Mouse (Mus musculus): Measurements from ENCODE around the gene Spast.

Spast gene

GRCm38 (mm10) chr17:74328146-74328545, 10.6 kb upstream of the Spast start:
- peak; percentile 60 for DNase-seq

DNA sequence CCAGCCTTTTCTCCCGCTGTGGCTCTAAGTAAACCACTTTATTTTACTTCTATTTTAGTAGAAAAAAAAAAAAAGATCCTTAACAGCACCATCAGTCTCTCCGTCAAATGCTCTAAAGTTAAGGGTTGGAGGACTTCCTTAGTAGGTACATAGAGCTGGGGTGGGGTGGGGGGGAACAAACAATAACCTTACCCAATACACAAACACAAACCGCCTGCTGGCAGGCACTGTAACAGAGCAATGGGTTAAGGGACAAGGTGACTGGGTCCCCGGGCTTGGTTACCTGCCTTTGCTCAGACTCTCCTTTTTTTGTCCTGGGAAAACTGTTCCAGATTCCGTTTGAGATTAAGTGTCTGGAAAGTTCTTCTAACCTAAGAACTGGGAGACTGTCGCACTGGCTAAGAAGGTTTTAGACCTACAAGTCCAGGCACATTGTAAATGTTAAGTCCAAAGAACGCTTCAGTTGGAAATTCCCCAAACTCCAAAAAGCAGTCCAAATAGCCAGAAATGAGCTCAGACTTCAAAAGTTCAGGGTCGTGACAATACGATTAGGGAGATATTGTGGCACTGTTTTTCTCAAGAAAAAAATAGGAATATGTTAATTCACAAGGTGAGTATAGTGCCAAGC, 7.6 kb upstream of the Spast start:
- DNase-seq = no peak

DNA sequence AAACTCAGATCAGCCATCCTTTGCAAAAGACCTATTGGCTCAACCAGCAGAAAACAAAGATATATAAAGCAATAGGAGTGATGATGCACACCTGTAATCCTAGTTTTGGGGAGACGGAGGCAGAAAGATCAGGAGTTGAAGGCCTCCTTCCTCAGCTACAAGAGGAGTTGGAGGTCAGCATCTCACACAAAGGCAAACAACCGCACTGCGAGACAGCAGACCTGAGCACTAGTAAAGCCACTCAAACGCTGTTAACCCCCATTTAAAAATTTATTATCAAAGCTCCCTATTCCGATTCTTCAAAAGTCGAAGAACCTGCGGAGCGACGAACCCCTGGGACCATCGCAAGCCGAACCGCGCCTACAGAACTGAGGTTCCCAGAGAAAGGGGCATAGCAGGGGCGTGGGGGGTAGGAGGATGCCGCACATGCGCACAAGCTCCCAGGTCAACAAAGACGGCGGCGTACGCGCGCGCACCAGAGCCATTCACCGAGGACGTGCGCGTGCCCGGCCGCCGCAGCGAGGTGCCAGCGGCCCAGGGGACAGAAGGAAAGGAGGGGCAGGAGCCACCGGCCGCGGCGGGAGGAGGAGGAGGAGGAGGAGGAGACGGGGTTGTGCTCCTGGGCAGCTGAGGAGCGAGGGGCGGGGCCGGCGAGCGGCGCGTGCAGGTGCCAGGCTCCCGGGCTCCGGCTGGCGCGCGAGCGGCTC, 409 bp upstream of the Spast start:
- DNase-seq = peak; percentile 96

GRCm38 (mm10) chr17:74341151-74341550, 2.4 kb downstream of the Spast start:
- no peak for DNase-seq

GRCm38 (mm10) chr17:74363592-74363991, 24.8 kb downstream of the Spast start:
- DNase-seq = no peak

- DNase-seq = no peak
Measured at GRCm38 (mm10) chr17:74376916-74377315, 38.1 kb downstream of the Spast start.

GRCm38 (mm10) chr17:74386657-74387056, 47.9 kb downstream of the Spast start:
- no peak for DNase-seq

DNA sequence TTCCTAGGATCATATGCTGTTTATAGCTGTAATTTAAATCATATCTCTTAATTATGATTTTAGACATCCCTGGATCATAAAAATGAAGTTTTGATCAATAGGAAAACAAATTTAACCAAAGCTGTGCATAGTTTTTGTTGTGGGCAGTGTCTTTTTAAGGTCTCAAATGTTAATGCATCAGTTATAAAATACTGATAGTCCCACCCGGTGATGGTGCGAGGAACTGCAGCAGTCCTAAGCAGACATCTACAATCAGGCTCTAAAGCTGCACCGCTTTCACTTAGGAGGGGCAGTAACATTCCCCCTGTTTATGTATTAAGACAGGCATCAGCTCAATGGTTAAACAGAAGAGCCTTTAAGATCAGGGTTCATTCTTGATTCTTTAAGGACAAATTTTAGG, 51.1 kb downstream of the Spast start:
- no peak for DNase-seq

DNA sequence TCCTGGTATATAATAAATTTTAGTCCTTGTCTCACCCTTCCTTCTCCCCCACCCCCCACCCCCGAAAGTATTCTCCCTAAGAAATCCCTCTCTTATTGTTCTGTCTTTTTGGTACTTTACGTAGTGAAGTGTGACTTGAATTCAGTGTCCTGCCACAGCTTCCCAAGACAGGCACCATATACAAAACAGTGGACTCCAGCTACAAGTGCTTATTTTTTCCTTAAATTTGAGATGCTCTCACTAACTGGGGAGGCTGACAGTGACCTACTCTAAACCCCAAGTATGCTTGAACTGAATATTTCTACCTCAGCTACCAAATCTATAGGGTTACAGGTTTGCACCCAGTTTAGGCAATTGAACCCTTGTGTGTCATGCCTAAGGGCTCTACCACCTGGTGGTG, 55.6 kb downstream of the Spast start:
- DNase-seq = no peak

DNA sequence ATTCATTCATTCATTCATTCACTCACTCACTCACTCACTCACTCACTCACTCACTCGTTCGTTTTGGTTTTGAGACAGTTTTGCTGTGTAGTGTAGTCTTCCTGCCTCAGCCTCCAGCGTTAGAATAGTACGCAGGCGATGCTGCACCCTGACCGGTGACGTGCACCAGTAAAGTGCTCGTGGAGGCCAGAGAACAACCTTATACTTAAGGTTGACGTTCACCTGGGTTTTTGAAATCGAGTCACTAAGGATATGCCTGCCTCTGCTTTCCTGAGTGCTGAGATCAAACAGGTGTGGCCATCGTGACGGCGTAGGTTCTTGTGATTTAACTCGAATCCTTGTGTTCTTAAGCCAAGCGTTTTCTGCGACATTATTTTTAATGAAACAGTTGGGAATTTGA, 56.1 kb downstream of the Spast start:
- DNase-seq = no peak

GRCm38 (mm10) chr17:74395383-74396065, 56.7 kb downstream of the Spast start, which contains the start of gene Slc30a6:
Gene Slc30a6 (plus strand): TSS chr17:74395608.
- DNase-seq = peak; percentile 97

- DNase-seq = no peak
Measured at GRCm38 (mm10) chr17:74396766-74397165, 58.0 kb downstream of the Spast start.

DNA sequence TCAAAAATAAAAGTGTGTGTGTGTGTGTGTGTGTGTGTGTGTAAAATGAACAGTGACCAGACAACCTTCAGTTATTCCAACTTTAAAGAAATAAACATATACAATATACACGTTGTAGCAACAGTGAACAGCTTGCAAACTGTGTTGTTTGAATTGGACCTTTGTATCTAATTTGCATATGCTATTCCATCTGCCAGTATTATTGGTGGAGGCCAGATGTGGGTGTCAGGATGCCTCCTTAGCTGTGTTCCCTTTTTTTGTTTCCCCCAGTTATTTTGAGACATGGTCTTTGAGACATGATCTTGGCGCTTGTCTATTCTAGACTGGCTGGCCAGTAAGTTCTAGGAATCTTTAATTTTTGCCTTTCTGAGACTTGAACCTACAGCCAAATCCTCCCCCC, 58.4 kb downstream of the Spast start:
- no peak for DNase-seq

DNA sequence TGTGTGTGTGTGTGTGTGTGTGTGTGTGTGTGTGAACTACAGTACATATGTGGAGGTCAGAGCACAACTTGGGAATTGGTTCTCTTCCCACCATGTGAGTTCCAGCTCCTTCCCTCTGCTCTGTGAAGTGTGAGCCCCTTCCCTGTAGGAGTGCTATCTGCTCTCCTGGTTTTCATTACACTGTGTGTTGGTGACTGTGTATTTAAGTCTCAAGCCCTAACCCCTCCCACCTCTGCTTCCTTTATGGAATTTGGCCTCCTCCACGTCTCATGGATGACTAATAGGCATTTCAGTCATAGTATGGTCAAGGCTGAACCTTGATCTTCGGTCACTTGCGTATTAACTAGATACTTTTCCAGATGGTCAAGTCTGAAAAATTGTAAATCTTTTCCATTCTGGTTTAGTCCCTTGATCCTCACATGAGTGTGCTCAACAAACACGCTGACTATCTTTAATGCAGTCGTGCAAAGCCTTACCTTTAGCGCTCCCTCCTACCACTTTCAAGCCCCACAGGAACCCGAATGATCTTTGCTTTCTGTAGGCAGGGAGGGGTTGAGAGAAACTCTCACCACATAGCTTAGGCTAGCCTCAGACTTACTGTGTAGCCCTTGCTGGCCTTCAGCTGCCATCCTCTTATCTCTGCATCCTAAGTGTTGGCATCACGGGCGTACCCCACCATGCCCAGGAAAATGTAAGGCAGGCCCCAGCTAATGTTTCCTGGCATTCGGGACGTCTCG, 63.9 kb downstream of the Spast start:
- no peak for DNase-seq

DNA sequence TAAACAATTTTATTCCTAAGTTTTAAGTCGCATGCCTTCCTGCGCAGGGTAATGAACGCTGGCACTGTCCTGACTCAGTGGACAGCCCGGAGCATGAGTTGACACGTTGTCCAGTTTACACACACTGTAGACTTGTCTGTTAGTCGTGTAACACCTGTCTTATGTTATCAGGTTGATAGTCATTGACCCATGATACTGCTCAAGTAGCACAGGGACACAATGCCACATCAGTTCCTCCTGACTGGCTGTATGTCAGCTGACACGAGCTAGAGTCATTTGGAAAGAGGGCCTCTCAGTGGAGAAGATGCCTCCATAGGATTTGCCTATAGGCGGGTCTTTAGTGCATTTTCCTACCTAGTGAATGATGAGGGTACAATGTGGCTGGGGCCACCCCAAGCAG, 67.7 kb downstream of the Spast start:
- DNase-seq = no peak

- DNase-seq = no peak
Measured at GRCm38 (mm10) chr17:74409722-74410121, 70.9 kb downstream of the Spast start.

GRCm38 (mm10) chr17:74413324-74413723, 74.5 kb downstream of the Spast start:
- no peak for DNase-seq

DNA sequence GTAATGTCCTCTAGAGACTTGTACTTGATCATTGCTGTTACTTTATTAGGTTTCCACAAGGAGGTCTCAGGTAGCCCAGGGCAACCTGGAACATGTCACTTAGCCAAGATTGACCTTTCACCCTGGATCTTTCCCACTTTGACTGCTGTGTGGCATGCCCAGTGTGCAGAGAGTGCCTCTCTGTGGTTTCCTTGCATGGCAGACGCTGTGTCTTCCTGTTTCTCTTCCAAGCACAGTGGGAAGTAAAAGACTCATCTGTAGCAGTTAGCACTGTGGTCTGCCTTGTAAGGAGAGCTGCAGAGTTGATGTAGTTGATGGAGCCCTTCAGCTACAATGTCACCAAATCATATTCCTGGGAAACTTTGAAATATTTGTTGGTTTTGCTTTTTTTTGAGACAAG, 75.9 kb downstream of the Spast start:
- no peak for DNase-seq

DNA sequence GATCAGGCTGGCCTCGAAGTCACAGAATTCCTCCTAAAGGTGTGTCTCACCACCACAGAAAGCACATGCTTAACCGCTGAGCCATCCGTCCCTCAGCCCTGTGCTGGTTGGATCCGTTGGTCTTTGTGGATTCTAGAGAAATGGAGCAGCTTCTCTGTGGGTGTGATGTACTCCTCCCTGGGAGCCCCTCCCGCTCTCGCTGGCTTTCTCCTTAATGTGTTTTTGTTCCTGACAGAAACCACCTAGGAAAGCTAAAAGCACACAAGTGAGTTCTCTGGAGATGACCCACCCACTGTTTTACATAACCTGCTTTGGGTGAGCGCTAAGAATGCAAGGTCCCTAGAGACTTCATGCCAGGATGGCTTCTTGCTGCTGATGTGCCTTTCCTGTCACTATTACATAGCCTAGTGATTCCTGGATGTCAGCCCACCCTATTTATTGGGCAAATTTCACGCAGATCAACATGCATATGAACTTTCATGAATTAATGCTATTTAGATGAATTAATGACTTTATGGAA, 78.1 kb downstream of the Spast start:
- no peak for DNase-seq

- no peak for DNase-seq
Measured at GRCm38 (mm10) chr17:74418171-74418570, 79.4 kb downstream of the Spast start.

DNA sequence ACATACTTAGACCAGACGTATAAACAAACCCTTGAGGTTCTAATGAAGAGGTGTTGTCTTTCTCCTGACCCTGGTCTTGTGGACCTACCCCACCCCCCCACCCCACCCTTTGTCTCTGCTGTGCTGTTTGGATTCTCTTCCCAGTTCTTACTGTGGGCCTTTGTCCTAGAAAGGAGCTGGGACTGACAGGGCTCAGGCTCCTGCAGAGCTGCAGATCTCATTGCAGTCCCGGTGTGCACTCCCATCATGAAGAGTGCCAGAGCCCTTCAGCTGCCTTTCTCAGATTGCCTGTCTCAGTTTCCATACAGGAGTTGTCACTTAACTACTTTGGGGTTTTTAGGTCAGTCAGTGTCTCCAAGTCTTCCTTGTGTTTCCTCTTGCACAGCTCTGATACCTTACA, 81.9 kb downstream of the Spast start:
- DNase-seq = no peak

- DNase-seq = no peak
Measured at GRCm38 (mm10) chr17:74424401-74425005, 85.7 kb downstream of the Spast start.

DNA sequence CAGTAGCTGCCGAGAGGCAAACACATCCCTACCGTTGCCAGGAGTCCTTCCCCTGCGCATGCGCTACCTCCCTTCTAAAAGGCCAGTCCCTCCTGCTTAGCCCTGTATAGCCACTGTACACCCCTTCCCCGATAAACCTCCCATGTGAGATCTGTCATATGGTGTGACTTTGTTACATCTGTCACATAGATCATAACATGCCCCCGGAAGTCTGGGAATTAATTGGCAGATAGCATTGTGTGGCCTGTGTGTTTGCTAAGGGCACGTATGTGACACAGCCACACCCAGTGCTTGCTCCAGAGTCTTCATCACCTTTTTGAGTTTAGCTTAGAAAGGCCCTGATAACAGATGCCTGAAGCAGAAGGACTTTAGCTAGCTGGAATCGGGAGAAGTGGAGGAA, 91.3 kb downstream of the Spast start:
- no peak for DNase-seq

Data from lung, postnatal 14 days (tissue).